Mouse (Mus musculus) ES-E14 (cell line): ENCODE measurements around the gene I830077J02Rik. TPM values are rescaled to one million over a fixed set of nuclear protein-coding genes. Genes with fewer than 3 reads are reported as not detected.
"Not testable (repeated sequence)": the region's sequence is repeated elsewhere in the genome, so short reads cannot be mapped to it uniquely, and the experiment has no call there.

Experiments used
- DNase-seq: peaks from one replicate; pipeline ENCODE4 v3.0.0-alpha.2; 2013; ENCODE audit warnings: low read depth, low spot score
- H3K27ac ChIP-seq: 2 replicates; pipeline ENCODE4 v1.5.1; 2012; ENCODE audit warnings: low read depth, mild to moderate bottlenecking, low read length, moderate library complexity, mixed read lengths; ENCODE audit not compliant: poor library complexity, insufficient read depth, severe bottlenecking
- H3K36me3 ChIP-seq: 2 replicates; pipeline ENCODE4 v1.6.1; 2012; ENCODE audit warnings: mild to moderate bottlenecking, low read length, moderate library complexity, mixed read lengths; ENCODE audit not compliant: control insufficient read depth, poor library complexity, insufficient read depth, severe bottlenecking
- H3K4me1 ChIP-seq, 2 experiments: fragments of 150-350 bp in 1 of 2; sonication (generic) in 1 of 2; 2 replicates each; pipeline ENCODE4 v1.6.1; 2012; ENCODE audit warnings: low read length in 2 of 2, mild to moderate bottlenecking in 1 of 2, mixed read lengths in 1 of 2; ENCODE audit not compliant: control insufficient read depth in 2 of 2, insufficient read depth in 2 of 2, poor library complexity in 1 of 2
- H3K4me3 ChIP-seq, 2 experiments: fragments of 150-350 bp in 1 of 2; sonication (generic) in 1 of 2; 2 replicates each; pipeline ENCODE4 v1.5.1; 2012; ENCODE audit warnings: low read length in 2 of 2, low read depth in 1 of 2, mild to moderate bottlenecking in 1 of 2, mixed read lengths in 1 of 2; ENCODE audit not compliant: insufficient read depth in 1 of 2, poor library complexity in 1 of 2, severe bottlenecking in 1 of 2
- H3K9ac ChIP-seq: 2 replicates; pipeline ENCODE4 v1.6.1; 2012; ENCODE audit warnings: low read depth, mild to moderate bottlenecking, low read length, mixed read lengths; ENCODE audit not compliant: poor library complexity, insufficient read depth, severe bottlenecking
- H3K9me3 ChIP-seq: fragments of 150-350 bp; sonication (generic); 2 replicates; pipeline ENCODE4 v1.6.1; 2012; ENCODE audit warnings: low read depth, mild to moderate bottlenecking, low read length; ENCODE audit not compliant: control insufficient read depth, insufficient read depth
- CHD2 ChIP-seq: IDR thresholded peaks from 2 replicates; pipeline ENCODE4 v1.6.1; 2014; ENCODE audit warnings: mild to moderate bottlenecking, low read depth, low read length, inconsistent platforms
- HCFC1 ChIP-seq: IDR thresholded peaks from 2 replicates; pipeline ENCODE4 v1.6.1; 2012; ENCODE audit warnings: low read length, inconsistent platforms, borderline replicate concordance; ENCODE audit not compliant: insufficient read depth
- MAFK ChIP-seq: IDR thresholded peaks from 2 replicates; pipeline ENCODE4 v1.6.1; 2014; ENCODE audit warnings: mild to moderate bottlenecking, low read depth, low read length, inconsistent platforms; ENCODE audit not compliant: insufficient read depth
- ZC3H11A ChIP-seq: IDR thresholded peaks from 2 replicates; pipeline ENCODE4 v1.6.1; 2012; ENCODE audit warnings: low read depth, mild to moderate bottlenecking, inconsistent platforms, low read length, borderline replicate concordance
- ZNF384 ChIP-seq: IDR thresholded peaks from 2 replicates; pipeline ENCODE4 v1.6.1; 2012; ENCODE audit warnings: low read depth, low read length, inconsistent platforms
- in situ Hi-C, 2 experiments: fragments of 600-800 bp; cut with MboI; formaldehyde crosslinking; loops; one replicate each; pipeline ENCODE4 v1.15.1; 2025; ENCODE audit warnings: low sequenced_read_pairs in 2 of 2, inconsistent platforms in 1 of 2; ENCODE audit not compliant: unreplicated experiment in 2 of 2
- total RNA-seq: library from RNA; depleted of rRNA; stranded (reverse); fragments of 300-350 nt; gene quantifications from 2 replicates; pipeline ENCODE4 v1.2.3, GENCODE M21; 2012

Gene I830077J02Rik
- total RNA-seq, 1 experiment = 0.54 TPM

DNA sequence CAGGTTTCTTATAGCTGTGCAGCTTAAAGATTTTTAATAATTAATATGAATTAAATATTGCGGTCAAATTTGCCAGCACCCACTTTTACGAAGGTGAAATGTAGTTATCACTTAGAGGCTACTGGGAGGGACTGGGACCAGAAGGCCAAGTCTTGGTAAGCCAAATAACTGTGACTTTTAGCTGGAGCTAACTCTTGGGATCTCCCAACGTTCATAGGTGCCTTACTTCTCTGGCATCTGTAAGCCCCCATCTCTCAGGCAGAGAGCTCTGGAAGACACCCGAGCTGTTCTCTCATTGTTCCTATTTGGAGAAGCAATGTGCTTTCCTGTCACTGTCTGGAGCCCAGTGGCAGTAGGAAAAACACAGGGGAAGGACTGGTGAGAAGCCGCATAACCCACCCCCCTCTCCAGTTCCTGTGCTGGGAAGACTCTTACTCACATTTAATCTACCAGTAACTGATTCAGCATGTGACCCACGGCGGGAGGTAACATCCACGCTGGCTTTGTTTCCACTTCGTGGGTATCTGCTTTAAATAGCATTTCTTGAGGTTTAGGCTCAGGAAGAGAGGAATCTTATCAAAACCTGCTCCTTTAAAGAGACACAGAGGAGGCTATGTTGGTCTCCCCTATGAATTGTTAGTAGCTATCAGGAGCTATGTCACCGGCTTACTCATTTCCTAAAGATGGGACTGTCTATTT, 14.7 kb downstream of the I830077J02Rik start:
- DNase-seq = no peak
- Histone ChIP-seq H3K9ac (no peak overlapping the region), H3K4me3 (no peak overlapping the region), H3K36me3 (no peaks in the 10 kb centered on the region), H3K27ac (no peak overlapping the region), H3K9me3 (no peaks in the 10 kb centered on the region), H3K4me1 (no peaks in the 10 kb centered on the region)
- no peak for TF ChIP-seq HCFC1
- no peak for TF ChIP-seq ZC3H11A
- TF ChIP-seq CHD2 = no peak
- no peak for TF ChIP-seq ZNF384
- TF ChIP-seq MAFK = no peak
- in situ Hi-C loops = no loop called here

- H3K9ac ChIP-seq, DNase-seq, H3K4me1 ChIP-seq, in situ Hi-C loops, H3K4me3 ChIP-seq, H3K27ac ChIP-seq, H3K9me3 ChIP-seq, H3K36me3 ChIP-seq: not testable (repeated sequence)
These were observed 16.0 kb downstream of the I830077J02Rik start for GRCm38 (mm10) chr3:105916455-105916854.

DNA sequence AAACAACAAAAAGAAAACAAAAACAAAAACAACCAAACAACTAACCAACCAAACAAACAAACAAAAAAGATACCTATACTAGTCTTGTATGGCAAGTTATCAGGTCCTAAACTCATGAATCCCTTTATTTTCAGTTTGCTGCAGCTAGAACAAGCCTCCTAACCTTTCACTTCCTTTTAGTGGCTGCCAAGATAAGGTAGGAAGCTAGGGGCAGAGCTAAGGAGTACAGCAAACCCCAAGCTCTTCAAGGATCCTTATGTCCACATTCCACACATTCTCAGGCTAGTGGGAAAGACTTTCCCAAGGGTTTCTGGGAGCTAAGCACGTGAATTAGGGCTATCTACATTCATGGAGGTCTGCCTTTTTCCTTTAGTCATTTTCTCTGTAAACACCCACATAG, 17.2 kb downstream of the I830077J02Rik start:
- no peak overlapping the region for H3K9ac ChIP-seq
- H3K9me3 ChIP-seq = no peaks in the 10 kb centered on the region
- H3K27ac ChIP-seq = no peak overlapping the region
- no peaks in the 10 kb centered on the region for H3K4me1 ChIP-seq
- TF ChIP-seq CHD2 (no peak), ZNF384 (no peak), ZC3H11A (no peak), HCFC1 (no peak), MAFK (no peak)
- no peak overlapping the region for H3K4me3 ChIP-seq
- DNase-seq = no peak
- in situ Hi-C loops = no loop called here
- no peaks in the 10 kb centered on the region for H3K36me3 ChIP-seq

GRCm38 (mm10) chr3:105913839-105914681, 18.4 kb downstream of the I830077J02Rik start:
- H3K4me3 ChIP-seq = no peak overlapping the region
- no peaks in the 10 kb centered on the region for H3K9me3 ChIP-seq
- no peak for TF ChIP-seq ZNF384
- no peak for TF ChIP-seq CHD2
- no peak for TF ChIP-seq ZC3H11A
- TF ChIP-seq HCFC1 = no peak
- DNase-seq = no peak
- H3K4me1 ChIP-seq = no peaks in the 10 kb centered on the region
- H3K27ac ChIP-seq = no peak overlapping the region
- in situ Hi-C loops = no loop called here
- H3K36me3 ChIP-seq = no peaks in the 10 kb centered on the region
- H3K9ac ChIP-seq = no peak overlapping the region
